Mouse (Mus musculus) layer of hippocampus, adult 8-10 months (tissue): Measurements from ENCODE around the gene Mlxipl. TPM values are rescaled to one million over a fixed set of nuclear protein-coding genes. Genes with fewer than 3 reads are reported as not detected.
A peak's percentile ranks its signal among the peaks of the same experiment; 100 is the strongest.

ENCODE experiments used
- DNase-seq, 2 experiments: peaks; one replicate each; pipeline ENCODE4 v3.0.0; 2022; ENCODE audit warnings: low spot score in 2 of 2
- total RNA-seq, 4 experiments: library from RNA; stranded (reverse); gene quantifications; 2 replicates each; pipeline ENCODE4 v1.2.4; 2022

Mlxipl gene
- total RNA-seq, 4 experiments from 2014 or later = 4.5 to 17.6 (median 11.8) TPM

- DNase-seq = peak in 1 of 2 experiments; percentile 45
Measured at GRCm38 (mm10) chr5:135078482-135078810, 11.2 kb upstream of the Mlxipl start.

GRCm38 (mm10) chr5:135079578-135079977 lies 10.1 kb upstream of the Mlxipl start:
- DNase-seq = no peak

- no peak for DNase-seq
Measured at GRCm38 (mm10) chr5:135080539-135080938, 9.2 kb upstream of the Mlxipl start.

GRCm38 (mm10) chr5:135086871-135087270 lies 2.8 kb upstream of the Mlxipl start:
- no peak for DNase-seq

- DNase-seq = no peak
Measured at GRCm38 (mm10) chr5:135100981-135101380, 11.3 kb downstream of the Mlxipl start.

- DNase-seq = no peak
Measured at GRCm38 (mm10) chr5:135103999-135104660, 14.4 kb downstream of the Mlxipl start.

- peak; percentile 49 to 50 for DNase-seq
Measured at GRCm38 (mm10) chr5:135106758-135107256, 17.1 kb downstream of the Mlxipl start.

GRCm38 (mm10) chr5:135107521-135108501 lies 18.1 kb downstream of the Mlxipl start:
- DNase-seq = peak in 1 of 2 experiments; percentile 8

- no peak for DNase-seq
Measured at GRCm38 (mm10) chr5:135109017-135109416, 19.3 kb downstream of the Mlxipl start.

GRCm38 (mm10) chr5:135109426-135109825 lies 19.7 kb downstream of the Mlxipl start:
- no peak for DNase-seq

- DNase-seq = no peak
Measured at GRCm38 (mm10) chr5:135109976-135110375, 20.3 kb downstream of the Mlxipl start.

- DNase-seq = no peak
Measured at GRCm38 (mm10) chr5:135113782-135114181, 24.1 kb downstream of the Mlxipl start.

- DNase-seq = no peak
Measured at GRCm38 (mm10) chr5:135115241-135115640, 25.6 kb downstream of the Mlxipl start.

GRCm38 (mm10) chr5:135118589-135119081 lies 28.9 kb downstream of the Mlxipl start:
- peak; percentile 21 to 55 for DNase-seq

GRCm38 (mm10) chr5:135120753-135121152 lies 31.1 kb downstream of the Mlxipl start:
- no peak for DNase-seq

GRCm38 (mm10) chr5:135126121-135126520 lies 36.4 kb downstream of the Mlxipl start:
- DNase-seq = no peak

GRCm38 (mm10) chr5:135127669-135128068 lies 38.0 kb downstream of the Mlxipl start:
- no peak for DNase-seq

- DNase-seq = no peak
Measured at GRCm38 (mm10) chr5:135129747-135130146, 40.1 kb downstream of the Mlxipl start.

- DNase-seq = peak in 1 of 2 experiments; percentile 13
Measured at GRCm38 (mm10) chr5:135133736-135134405, 44.2 kb downstream of the Mlxipl start.

GRCm38 (mm10) chr5:135134534-135134933 lies 44.8 kb downstream of the Mlxipl start:
- no peak for DNase-seq

- DNase-seq = no peak
Measured at GRCm38 (mm10) chr5:135139881-135140280, 50.2 kb downstream of the Mlxipl start.
